ENCODE assay signal across 12 mouse cellular contexts in the genomic region with DNA sequence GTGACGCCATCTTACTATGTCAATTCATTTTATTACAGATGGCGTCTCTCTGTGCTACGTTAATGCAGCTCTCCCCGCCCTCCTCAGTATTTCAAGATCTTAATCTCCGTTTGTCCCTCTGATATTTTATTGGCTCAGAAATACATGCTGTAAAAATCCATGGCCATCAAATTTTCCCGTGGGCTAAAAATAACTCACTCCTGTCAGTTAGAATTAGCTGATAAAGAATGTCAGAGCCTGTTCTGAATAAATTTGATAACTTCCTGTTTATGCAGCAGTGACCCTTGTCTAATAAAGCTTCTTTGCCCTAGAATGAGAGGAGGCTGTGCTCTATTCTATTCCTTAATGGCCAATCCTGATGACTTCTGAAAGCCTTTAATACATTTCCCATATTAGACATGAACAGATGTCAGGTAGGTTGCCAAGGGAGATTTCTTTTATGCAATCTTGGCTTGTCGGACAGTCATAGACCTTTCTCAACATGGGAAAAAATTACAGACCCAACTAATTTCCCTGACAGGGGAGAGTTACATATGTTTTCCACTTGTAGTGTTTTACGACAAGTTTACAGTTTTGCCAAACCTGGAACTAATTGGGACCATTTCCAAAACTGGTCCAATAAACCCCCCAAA.
DNase-seq lines count a peak whose midpoint lies in the region; ATAC-seq and TF ChIP-seq lines count a peak whose summit lies in the region.
"Had no signal": no experiment of that assay in that cellular context is flagged by ENCODE, and none has a peak within 500 bp of the region (broad histone marks: within the 10 kb centered on the region; RNA-seq: fewer than 3 reads in every experiment).

No protein-coding gene starts in this region.

- TF ChIP-seq CTCF in lung, adult 2 months (IDR thresholded peaks at IDR 0.05; ENCODE audit: insufficient read depth, low read length) = no peak
- TF ChIP-seq CTCF in intestine, postnatal 0 days (IDR thresholded peaks at IDR 0.05; ENCODE audit: low read depth) = no peak
- no peak for TF ChIP-seq CTCF in small intestine, adult 2 months (IDR thresholded peaks at IDR 0.05; ENCODE audit: extremely low read depth, insufficient read length, insufficient replicate concordance, low read depth, low read length)

- H3K4me2 ChIP-seq in lung, embryonic 16.5 days (ENCODE audit: low read depth, low read length) = no peak overlapping the region
- H3K4me2 ChIP-seq in intestine, postnatal 0 days (replicated peaks; ENCODE audit: low read depth) = peak overlapping the region; percentile 27
- H3K4me2 ChIP-seq in neural tube, embryonic 15.5 days = no peak overlapping the region
- H3K4me2 ChIP-seq: hindbrain, embryonic 14.5 days had no signal

- peaks cover 20% of the 10 kb centered on the region for H3K36me3 ChIP-seq in lung, embryonic 16.5 days (ENCODE audit: control insufficient read depth, insufficient read depth, low read length)
- peaks cover 30% of the 10 kb centered on the region for H3K36me3 ChIP-seq in intestine, postnatal 0 days (ENCODE audit: control insufficient read depth, insufficient read depth)
- H3K36me3 ChIP-seq in small intestine, adult 2 months (ENCODE audit: control insufficient read depth, insufficient read depth, low read length) = peaks cover 8% of the 10 kb centered on the region
- no peaks in the 10 kb centered on the region for H3K36me3 ChIP-seq in neural tube, embryonic 15.5 days

- no peaks in the 10 kb centered on the region for H3K27me3 ChIP-seq in lung, embryonic 16.5 days (ENCODE audit: control insufficient read depth, insufficient read depth, low read depth, low read length)
- H3K27me3 ChIP-seq in intestine, postnatal 0 days (replicated peaks; ENCODE audit: control insufficient read depth, insufficient read depth, low read length) = no peaks in the 10 kb centered on the region
- no peaks in the 10 kb centered on the region for H3K27me3 ChIP-seq in small intestine, adult 2 months (ENCODE audit: control insufficient read depth, insufficient read depth, low read length)
- no peaks in the 10 kb centered on the region for H3K27me3 ChIP-seq in neural tube, embryonic 15.5 days (replicated peaks)
- H3K27me3 ChIP-seq: CH12.LX had no signal

- no peak for TF ChIP-seq POLR2A in lung, adult 2 months (IDR thresholded peaks at IDR 0.05; ENCODE audit: borderline replicate concordance, extremely low read depth, low read depth, low read length)
- TF ChIP-seq POLR2A in small intestine, adult 2 months (IDR thresholded peaks at IDR 0.05; ENCODE audit: low read depth, low read length) = no peak

- no peak overlapping the region for H3K9ac ChIP-seq in lung, embryonic 16.5 days (ENCODE audit: low read length)
- H3K9ac ChIP-seq in intestine, postnatal 0 days (ENCODE audit: low read depth, low read length) = no peak overlapping the region
- H3K9ac ChIP-seq in neural tube, embryonic 15.5 days (replicated peaks) = no peak overlapping the region
- H3K9ac ChIP-seq: forebrain, postnatal 0 days; hindbrain, embryonic 14.5 days had no signal

- intact Hi-C loops in heart, postnatal 25 days (cut with DNase I) = no loop called here

- H3K4me1 ChIP-seq in lung, embryonic 16.5 days (replicated peaks; ENCODE audit: control insufficient read depth, insufficient read depth, low read length) = peaks cover 34% of the 10 kb centered on the region
- H3K4me1 ChIP-seq in lung, adult 2 months (ENCODE audit: control insufficient read depth, insufficient read depth, low read length) = peaks cover 37% of the 10 kb centered on the region
- H3K4me1 ChIP-seq in intestine, postnatal 0 days (replicated peaks; ENCODE audit: control insufficient read depth, insufficient read depth, low read length) = peaks cover 17% of the 10 kb centered on the region; the same call in 1 of the 2 replicates
- H3K4me1 ChIP-seq in small intestine, adult 2 months (ENCODE audit: control insufficient read depth, insufficient read depth, insufficient read length, low read length) = peaks cover 4% of the 10 kb centered on the region; the same call in 1 of the 2 replicates
- H3K4me1 ChIP-seq in neural tube, embryonic 15.5 days = 0 out of 2 replicates have a peak, but pooled peaks cover 7% of the 10 kb centered on the region

- peak overlapping the region; percentile 15; the same call in 1 of the 2 replicates for H3K27ac ChIP-seq in lung, embryonic 16.5 days (ENCODE audit: low read length)
- peak overlapping the region; percentile 41; the same call in 1 of the 2 replicates for H3K27ac ChIP-seq in intestine, postnatal 0 days (ENCODE audit: low read depth, low read length)
- H3K27ac ChIP-seq in small intestine, adult 2 months (ENCODE audit: insufficient read depth, low read depth, low read length) = peak overlapping the region; percentile 80
- H3K27ac ChIP-seq in neural tube, embryonic 15.5 days (replicated peaks) = no peak overlapping the region
- H3K27ac ChIP-seq: hindbrain, embryonic 14.5 days had no signal

- WGBS in lung, embryonic 16.5 days = 42% methylated on average over 8 of the region's 8 CpGs
- WGBS in lung, adult 2 months = 38% methylated on average over 8 of the region's 8 CpGs
- WGBS in intestine, postnatal 0 days = 27% methylated on average over 8 of the region's 8 CpGs
- 27% methylated on average over 8 of the region's 8 CpGs for WGBS in small intestine, adult 2 months
- whole genome bisulfite sequencing in neural tube, embryonic 15.5 days = 45% methylated on average over 8 of the region's 8 CpGs

- H3K4me3 ChIP-seq in lung, embryonic 16.5 days (ENCODE audit: low read length) = no peak overlapping the region
- no peak overlapping the region for H3K4me3 ChIP-seq in lung, adult 2 months (replicated peaks; ENCODE audit: extremely low read depth, low read depth, low read length)
- no peak overlapping the region for H3K4me3 ChIP-seq in intestine, postnatal 0 days (ENCODE audit: low read depth, low read length)
- no peak overlapping the region for H3K4me3 ChIP-seq in small intestine, adult 2 months (ENCODE audit: low read depth, low read length)
- H3K4me3 ChIP-seq in neural tube, embryonic 15.5 days (replicated peaks) = no peak overlapping the region

- DNase-seq in heart, adult 9 months (ENCODE audit: low spot score in 2 of 2) = peak; percentile 56 to 84
- DNase-seq in heart, postnatal 25 days (ENCODE audit: low spot score) = no peak
- DNase-seq in lung, adult 2 months = no peak
- no peak for DNase-seq in adrenal gland, postnatal 36 days
- DNase-seq: cerebellum, adult 9-10 months; forebrain, postnatal 0 days had no signal

- ATAC-seq in lung, embryonic 16.5 days (ENCODE audit: low read depth) = peak; percentile 32
- no peak for ATAC-seq in intestine, postnatal 0 days
- no peak for ATAC-seq in neural tube, embryonic 15.5 days (ENCODE audit: low FRiP score)
- ATAC-seq: forebrain, postnatal 0 days had no signal

- H3K9me3 ChIP-seq in lung, embryonic 16.5 days (ENCODE audit: control insufficient read depth, low read length) = no peaks in the 10 kb centered on the region
- H3K9me3 ChIP-seq in intestine, postnatal 0 days (ENCODE audit: control insufficient read depth) = no peaks in the 10 kb centered on the region
- no peaks in the 10 kb centered on the region for H3K9me3 ChIP-seq in neural tube, embryonic 15.5 days (replicated peaks)

Comparison
In these comparisons a context has a peak if more than half of its experiments do, and no peak if none do; other contexts are left out.
1. DNase-seq: peak in heart, adult 9 months (2 of 2); none in heart, postnatal 25 days (single experiment), lung, adult 2 months (single experiment) and adrenal gland, postnatal 36 days (0 of 2).